Mouse (Mus musculus) heart, postnatal 0 days (tissue): ENCODE results near the gene Taf1c.

Source experiments
- CTCF ChIP-seq: IDR thresholded peaks from 2 replicates; pipeline ENCODE4 v1.5.1; 2016; ENCODE audit warnings: antibody characterized with exemption, control low read depth, low read depth
- EP300 ChIP-seq: IDR thresholded peaks from 2 replicates; pipeline ENCODE4 v1.6.1; 2016; ENCODE audit warnings: antibody characterized with exemption, low read depth

DNA sequence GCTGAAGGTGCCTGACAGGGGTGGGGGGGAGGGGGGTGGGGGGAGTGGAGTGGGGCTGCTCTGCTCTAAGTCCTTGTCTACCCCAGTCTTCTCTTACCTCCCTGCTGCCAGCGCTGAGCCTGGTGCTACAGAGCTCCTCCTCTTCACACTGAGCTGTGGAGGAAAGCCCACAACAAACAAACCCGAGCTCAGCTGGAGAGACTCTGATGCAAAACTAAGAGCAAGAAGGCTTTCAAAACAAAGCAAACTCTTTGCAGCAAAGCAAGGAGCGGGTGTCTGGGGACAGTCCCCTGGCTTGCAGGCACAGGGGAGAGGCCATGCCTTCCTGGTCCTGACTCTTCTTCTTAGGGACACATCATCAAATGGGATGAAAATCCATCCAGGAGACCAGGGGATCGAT is 35.1 kb downstream of the Taf1c start:
- TF ChIP-seq CTCF (no peak), EP300 (no peak)
